Mouse (Mus musculus) bone marrow, adult 2 months (tissue): ENCODE measurements around the gene Gm14137.

ENCODE experiments used
- CTCF ChIP-seq: fragments of 200-500 bp; IDR thresholded peaks from 2 replicates; pipeline ENCODE4 v1.5.1; 2011; ENCODE audit warnings: low read length, control low read depth; ENCODE audit not compliant: control insufficient read depth, insufficient read depth
- POLR2A ChIP-seq: fragments of 200-500 bp; IDR thresholded peaks from 2 replicates; pipeline ENCODE4 v1.6.1; 2011; ENCODE audit warnings: low read depth, mild to moderate bottlenecking, control low read depth, low read length, borderline replicate concordance; ENCODE audit not compliant: control insufficient read depth

GRCm38 (mm10) chr2:119152255-119152654, 22.1 kb upstream of the Gm14137 start:
- TF ChIP-seq CTCF (no peak), POLR2A (no peak)
